Mouse (Mus musculus) heart, embryonic 16.5 days (tissue): Measurements from ENCODE around the gene Zfp683. TPM values are rescaled to one million over a fixed set of nuclear protein-coding genes. Genes with fewer than 3 reads are reported as not detected.
A peak's percentile ranks its signal among the peaks of the same experiment; 100 is the strongest.

Experiments used
- ATAC-seq: fragments of 200-750 bp; cut with Nextera tagmentation; replicated peaks from 2 replicates; pipeline ENCODE4 v1.8.0; 2017; ENCODE audit warnings: moderate number of reproducible peaks; ENCODE audit not compliant: insufficient read depth, low FRiP score; ENCODE audit errors: extremely low read depth
- H3K27ac ChIP-seq: fragments of 300-500 bp; sonication (generic); 2 replicates; pipeline ENCODE4 v1.5.1; 2014; ENCODE audit warnings: mild to moderate bottlenecking, low read length, control low read depth, moderate library complexity
- H3K27me3 ChIP-seq: fragments of 300-500 bp; sonication (generic); 2 replicates; pipeline ENCODE4 v1.6.1; 2014; ENCODE audit warnings: low read length, mixed read lengths; ENCODE audit not compliant: control insufficient read depth, insufficient read depth
- H3K36me3 ChIP-seq: fragments of 300-500 bp; sonication (generic); 2 replicates; pipeline ENCODE4 v1.6.1; 2014; ENCODE audit not compliant: control insufficient read depth, insufficient read depth
- H3K4me1 ChIP-seq: fragments of 300-500 bp; sonication (generic); 2 replicates; pipeline ENCODE4 v1.6.1; 2014; ENCODE audit warnings: low read length, mixed read lengths; ENCODE audit not compliant: control insufficient read depth, insufficient read depth
- H3K4me2 ChIP-seq: fragments of 300-500 bp; sonication (generic); 2 replicates; pipeline ENCODE4 v1.6.1; 2014; ENCODE audit warnings: low read depth, mild to moderate bottlenecking, control low read depth, low read length
- H3K4me3 ChIP-seq: fragments of 300-500 bp; sonication (generic); 2 replicates; pipeline ENCODE4 v1.5.1; 2014; ENCODE audit warnings: mild to moderate bottlenecking, control low read depth, low read length
- H3K9ac ChIP-seq: fragments of 300-500 bp; sonication (generic); 2 replicates; pipeline ENCODE4 v1.6.1; 2014; ENCODE audit warnings: low read length, control low read depth
- H3K9me3 ChIP-seq: fragments of 300-500 bp; sonication (generic); replicated peaks from 2 replicates; pipeline ENCODE4 v1.6.1; 2016; ENCODE audit warnings: low read length; ENCODE audit not compliant: control insufficient read depth
- WGBS: fragments of 180-500 bp; shearing (Covaris S2); extraction: QIAGEN DNeasy Blood & Tissue Kit; methylation state at CpG from one replicate; pipeline ENCODE4 v1.1.7; 2014; 5-methylcytosine and 5-hydroxymethylcytosine counted together
- polyA plus RNA-seq: library from polyadenylated mRNA; unstranded; fragments of >200 nt; fragmentation: Nextera tagmentation; extraction: Ambion mirVana; gene quantifications from 2 replicates; pipeline ENCODE4 v1.2.1, GENCODE M21; 2015

Zfp683 gene
- polyA plus RNA-seq, 1 experiment from 2014 or later, result 0.09 TPM

- Histone ChIP-seq H3K9ac (peak overlapping the region; percentile 68), H3K4me2 (peak overlapping the region; percentile 76), H3K4me3 (peak overlapping the region; percentile 78), H3K4me1 (no peaks in the 10 kb centered on the region), H3K36me3 (no peaks in the 10 kb centered on the region), H3K9me3 (no peaks in the 10 kb centered on the region), H3K27ac (no peak overlapping the region), H3K27me3 (no peaks in the 10 kb centered on the region)
- WGBS, result 4% methylated on average over 21 of the region's 21 CpGs
- 0 out of 2 replicates have a peak, but pooled peaks have one; percentile 10 for ATAC-seq
Measured at GRCm38 (mm10) chr4:134102742-134103119, 49.1 kb downstream of the Zfp683 start.

GRCm38 (mm10) chr4:134106105-134106504 is 52.5 kb downstream of the Zfp683 start:
- Histone ChIP-seq H3K4me2 (no peak overlapping the region), H3K36me3 (no peaks in the 10 kb centered on the region), H3K4me3 (no peak overlapping the region), H3K27me3 (no peaks in the 10 kb centered on the region), H3K27ac (no peak overlapping the region), H3K9ac (no peak overlapping the region), H3K9me3 (no peaks in the 10 kb centered on the region), H3K4me1 (0 out of 2 replicates have a peak, but pooled peaks cover 3% of the 10 kb centered on the region)
- ATAC-seq, result no peak
- 55% methylated on average over 7 of the region's 7 CpGs for WGBS

- Histone ChIP-seq H3K36me3 (no peaks in the 10 kb centered on the region), H3K4me3 (no peak overlapping the region), H3K9ac (no peak overlapping the region), H3K4me2 (no peak overlapping the region), H3K9me3 (no peaks in the 10 kb centered on the region), H3K4me1 (0 out of 2 replicates have a peak, but pooled peaks cover 3% of the 10 kb centered on the region), H3K27ac (no peak overlapping the region), H3K27me3 (no peaks in the 10 kb centered on the region)
- 77% methylated on average over 7 of the region's 7 CpGs for WGBS
- no peak for ATAC-seq
Measured at GRCm38 (mm10) chr4:134107730-134108129, 54.1 kb downstream of the Zfp683 start.

- Histone ChIP-seq H3K4me3 (no peak overlapping the region), H3K9me3 (no peaks in the 10 kb centered on the region), H3K27ac (no peak overlapping the region), H3K4me1 (0 out of 2 replicates have a peak, but pooled peaks cover 3% of the 10 kb centered on the region), H3K36me3 (no peaks in the 10 kb centered on the region), H3K9ac (no peak overlapping the region), H3K4me2 (no peak overlapping the region), H3K27me3 (no peaks in the 10 kb centered on the region)
- ATAC-seq, result no peak
- WGBS, result 53% methylated on average over 5 of the region's 5 CpGs
Measured at GRCm38 (mm10) chr4:134108196-134108595, 54.6 kb downstream of the Zfp683 start.

Other genes starting within 250 kb of the Zfp683 start
- gene Rps6ka1, start 166.0 kb upstream of the Zfp683 start, polyA plus RNA-seq, result 18.7 and 19.7 TPM in 2 replicates
- gene Hmgn2, start 85.2 kb upstream of the Zfp683 start, polyA plus RNA-seq, result 1,315 and 1,451 TPM in 2 replicates
- gene Dhdds, start 52.9 kb upstream of the Zfp683 start, polyA plus RNA-seq, result 33.6 and 35.8 TPM in 2 replicates
- gene Lin28a, start 35.0 kb upstream of the Zfp683 start, polyA plus RNA-seq, result 0.09 TPM in 1 of 2 replicates, not detected in the other
- gene Crybg2, start 7.0 kb downstream of the Zfp683 start, polyA plus RNA-seq, result 0.37 and 0.91 TPM in 2 replicates
- gene Cd52, start 41.2 kb downstream of the Zfp683 start, polyA plus RNA-seq, result 16.6 and 28.6 TPM in 2 replicates
- gene Ubxn11, start 48.7 kb downstream of the Zfp683 start, polyA plus RNA-seq, result 3.5 and 3.9 TPM in 2 replicates
- gene Sh3bgrl3, start 75.0 kb downstream of the Zfp683 start, polyA plus RNA-seq, result 213 and 218 TPM in 2 replicates
- 44.2 and 51.5 TPM in 2 replicates for gene Cep85, start 133.3 kb downstream of the Zfp683 start, polyA plus RNA-seq
- 0.05 TPM in 1 of 2 replicates, not detected in the other for gene Gm7534, start 149.2 kb downstream of the Zfp683 start, polyA plus RNA-seq
- gene Catsper4, start 173.5 kb downstream of the Zfp683 start, polyA plus RNA-seq, result not detected in 2 replicates
- gene Cnksr1, start 184.6 kb downstream of the Zfp683 start, polyA plus RNA-seq, result 1.1 and 2.3 TPM in 2 replicates
- gene E130218I03Rik, start 189.8 kb downstream of the Zfp683 start, polyA plus RNA-seq, result 0.22 TPM in 1 of 2 replicates, not detected in the other
- 8.7 and 9.5 TPM in 2 replicates for gene Zfp593, start 191.8 kb downstream of the Zfp683 start, polyA plus RNA-seq
- gene Gm30191, start 193.1 kb downstream of the Zfp683 start, polyA plus RNA-seq, result not detected in 2 replicates
- gene Grrp1, start 200.3 kb downstream of the Zfp683 start, polyA plus RNA-seq, result 5.8 and 6.3 TPM in 2 replicates
- 13.0 and 13.9 TPM in 2 replicates for gene Pdik1l, start 234.1 kb downstream of the Zfp683 start, polyA plus RNA-seq